Mouse (Mus musculus): ENCODE measurements at regions not wholly inside any gene's neighbourhood (a gene's known extent, or its start where the extent isn't known, plus 50 kb on each side); places are given as distances from the start of the nearest gene placed in this dataset.

DNA sequence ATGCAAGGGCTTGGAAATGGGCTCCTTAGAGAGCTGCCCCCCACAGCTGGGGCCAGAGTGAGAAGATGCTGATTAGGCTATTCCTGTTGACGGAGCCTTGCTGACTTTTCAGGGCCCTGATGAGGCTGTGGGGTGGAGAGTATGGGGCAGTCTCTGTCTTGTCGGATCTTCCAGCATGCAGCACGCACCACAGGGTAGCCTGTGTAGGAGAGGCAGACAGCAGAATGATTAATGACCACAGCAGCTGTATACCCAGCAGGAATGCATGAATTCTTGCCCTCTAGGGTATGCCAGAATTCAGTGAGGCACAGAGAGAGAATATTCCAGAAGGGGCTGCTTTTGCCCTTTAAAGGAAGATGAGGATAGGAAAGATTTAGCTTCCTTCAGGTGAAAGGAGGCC is 265.6 kb upstream of the Gm10131 start:
- no peak for DNase-seq (ENCODE audit: low spot score)

DNA sequence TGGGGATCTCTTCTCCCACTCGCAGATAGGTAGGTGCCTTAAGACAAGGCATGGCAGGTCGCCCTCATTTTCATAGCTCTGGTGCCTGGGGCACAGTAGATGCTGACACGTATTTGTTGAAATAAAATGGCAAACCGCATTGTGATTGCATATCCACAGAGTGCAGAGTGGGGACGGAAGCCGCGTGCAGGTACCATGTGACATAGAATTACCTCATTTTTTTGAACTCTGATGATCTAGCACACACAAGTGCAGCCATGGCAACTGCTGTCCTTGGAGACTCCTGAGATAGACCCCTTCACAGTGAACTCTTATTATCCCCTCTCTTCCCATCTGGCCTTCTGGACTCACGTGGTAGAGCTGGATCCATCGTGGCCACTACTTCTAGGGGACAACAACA is 262.7 kb upstream of the Gm10131 start:
- DNase-seq (ENCODE audit: low spot score): no peak

DNA sequence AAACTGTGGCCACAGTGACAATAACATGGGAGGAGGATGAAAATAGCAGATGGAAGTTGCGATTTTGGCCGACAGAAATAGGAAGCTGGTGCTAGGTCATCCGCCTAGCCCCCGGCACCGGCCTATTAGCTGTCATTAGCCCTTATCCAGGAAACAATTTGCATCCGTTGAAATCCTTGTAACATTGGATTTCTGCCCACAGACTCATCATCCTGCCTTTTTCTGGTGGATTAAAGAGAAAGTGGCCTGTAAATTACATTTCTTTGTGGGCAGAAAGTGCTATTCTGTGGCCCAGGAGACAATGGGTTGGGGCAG is 261.1 kb upstream of the Gm10131 start:
- no peak for DNase-seq (ENCODE audit: low spot score)

DNA sequence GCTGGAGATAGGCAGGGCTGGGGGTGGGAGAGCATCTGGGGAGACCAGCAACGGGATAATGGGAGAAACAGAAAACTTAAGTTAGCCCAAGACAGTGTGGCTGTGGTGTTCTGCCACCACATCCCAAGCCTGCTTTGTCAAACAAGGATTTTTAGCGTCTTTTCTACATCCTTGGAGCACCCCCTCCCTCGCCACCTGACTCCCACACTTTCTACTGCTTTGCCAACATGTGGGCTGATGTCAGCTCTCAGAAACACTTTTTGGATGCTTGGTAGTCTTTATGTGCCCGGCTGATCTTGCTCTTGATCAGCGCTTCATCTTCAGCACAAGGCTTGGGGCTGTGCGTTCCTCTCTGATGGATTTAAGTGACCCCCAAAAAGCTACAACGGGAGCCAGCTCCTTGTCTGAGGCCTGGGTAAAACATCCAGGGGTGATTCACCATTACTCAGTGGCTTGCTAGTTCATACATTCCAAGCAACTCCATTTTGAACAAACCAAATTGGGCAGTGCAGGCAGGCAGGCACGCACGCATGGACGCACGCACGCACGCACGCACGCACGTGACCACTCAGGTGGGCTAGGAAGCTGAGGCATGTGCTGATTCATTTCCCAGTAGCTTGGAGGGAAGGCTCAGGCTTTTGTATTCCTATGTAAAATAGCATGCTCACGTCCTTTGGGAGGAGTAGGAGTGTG is 260.6 kb upstream of the Gm10131 start:
- no peak for DNase-seq (ENCODE audit: low spot score)

DNA sequence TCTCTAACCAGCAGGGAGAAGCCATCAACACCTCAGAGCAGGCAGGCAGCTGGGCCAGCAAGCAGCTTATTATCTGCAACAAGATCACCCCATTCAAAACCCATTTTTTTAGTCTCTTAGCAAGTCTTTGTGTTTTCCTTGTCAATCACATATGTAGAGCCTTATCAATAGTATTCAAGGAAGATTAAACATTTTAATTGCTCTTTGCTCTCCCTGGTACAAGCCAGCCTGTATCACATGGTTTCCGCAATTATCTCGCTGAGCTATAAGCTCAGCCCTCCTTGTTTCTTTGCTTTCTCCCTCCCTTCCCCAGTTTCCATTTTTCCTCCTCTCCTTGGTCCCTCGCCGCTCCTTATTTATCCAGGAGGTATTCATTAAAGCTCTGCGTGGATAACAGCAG is 259.9 kb upstream of the Gm10131 start:
- DNase-seq (ENCODE audit: low spot score): no peak

DNA sequence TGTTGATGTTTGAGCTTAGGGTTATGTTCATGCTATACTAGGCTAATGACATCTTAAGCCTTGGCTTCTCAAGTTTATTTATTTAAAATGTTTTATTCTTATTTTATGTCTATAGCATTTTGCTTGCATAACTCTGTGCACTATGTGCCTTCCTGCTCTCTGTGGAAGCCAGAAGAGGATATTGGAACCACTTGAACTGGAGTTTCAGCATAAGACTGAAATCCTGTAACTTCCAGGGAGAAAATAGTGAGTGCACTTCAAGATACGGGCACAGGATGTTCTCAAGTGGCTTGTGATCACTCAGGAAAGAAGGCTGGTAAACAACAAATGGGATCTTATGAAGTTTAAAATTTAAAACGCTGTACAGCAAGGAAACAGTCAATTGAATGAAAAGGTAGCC is 257.0 kb upstream of the Gm10131 start:
- DNase-seq (ENCODE audit: low spot score): no peak

DNA sequence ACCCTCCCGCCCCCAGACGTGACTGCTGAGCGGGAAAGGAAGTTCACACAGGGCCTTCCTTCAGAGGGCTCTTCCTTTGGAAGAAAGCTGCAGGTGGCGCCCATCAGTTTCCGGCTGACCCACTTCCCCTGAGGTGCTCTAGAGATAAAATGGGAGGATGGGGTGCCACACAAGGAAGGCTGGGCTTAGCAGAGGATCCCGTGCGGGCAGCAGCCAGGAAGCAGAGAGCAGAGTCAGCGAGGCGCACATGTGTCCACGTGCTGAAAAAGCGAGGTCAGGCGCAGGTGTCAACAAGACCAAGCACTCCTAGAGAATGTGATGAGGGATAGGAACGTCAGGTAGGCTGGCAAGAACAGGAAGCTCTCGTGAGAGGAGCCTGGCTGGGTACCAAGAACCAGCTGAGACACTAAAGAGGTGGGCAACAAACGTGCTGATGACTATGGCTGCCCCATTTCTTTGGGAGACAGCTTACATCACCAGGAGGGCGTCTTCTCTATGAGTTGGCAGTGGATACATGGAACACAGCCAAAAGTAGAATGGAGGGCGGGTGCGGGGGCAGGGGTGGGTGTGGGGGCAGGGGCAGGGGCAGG is 253.0 kb upstream of the Gm10131 start:
- DNase-seq (ENCODE audit: low spot score): no peak

DNA sequence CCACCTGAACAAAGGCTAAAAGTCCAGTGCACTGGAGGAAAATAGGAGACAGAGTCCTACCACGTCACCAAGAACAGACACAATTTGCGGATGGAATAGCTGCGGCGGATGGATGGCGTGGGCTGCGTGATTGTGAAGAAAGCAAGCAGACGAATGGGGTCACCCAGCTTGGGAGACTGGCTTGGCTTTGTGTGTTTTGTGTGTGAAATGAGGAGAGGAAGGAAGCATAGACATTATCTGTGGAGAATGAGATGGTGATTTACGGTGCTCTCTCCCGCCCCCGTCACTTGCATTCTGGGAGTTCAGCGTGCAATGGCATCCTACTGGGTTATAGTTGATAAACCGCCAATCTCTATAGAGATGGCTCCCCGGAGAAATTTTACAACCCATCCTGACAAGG is 252.1 kb upstream of the Gm10131 start:
- no peak for DNase-seq (ENCODE audit: low spot score)

DNA sequence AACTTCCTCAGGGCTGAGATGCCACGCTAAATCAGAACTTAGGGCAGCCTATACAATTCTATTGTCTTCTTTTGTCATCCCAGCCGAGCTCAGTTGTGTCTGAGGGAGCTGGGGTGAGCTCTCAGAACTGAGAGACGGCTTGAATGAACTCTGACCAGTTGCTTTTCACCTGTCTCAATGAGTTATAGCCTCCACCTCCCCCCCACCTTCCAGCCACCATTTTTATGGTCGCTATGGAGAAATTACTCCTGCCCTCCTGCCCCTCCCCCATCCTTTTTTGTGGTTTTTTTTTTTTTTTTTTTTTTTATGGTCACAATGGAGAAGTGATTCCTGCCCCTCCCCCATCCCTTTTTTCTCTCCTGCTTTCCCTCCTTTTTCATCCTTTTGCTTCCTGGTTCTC is 251.6 kb upstream of the Gm10131 start:
- DNase-seq (ENCODE audit: low spot score): no peak

DNA sequence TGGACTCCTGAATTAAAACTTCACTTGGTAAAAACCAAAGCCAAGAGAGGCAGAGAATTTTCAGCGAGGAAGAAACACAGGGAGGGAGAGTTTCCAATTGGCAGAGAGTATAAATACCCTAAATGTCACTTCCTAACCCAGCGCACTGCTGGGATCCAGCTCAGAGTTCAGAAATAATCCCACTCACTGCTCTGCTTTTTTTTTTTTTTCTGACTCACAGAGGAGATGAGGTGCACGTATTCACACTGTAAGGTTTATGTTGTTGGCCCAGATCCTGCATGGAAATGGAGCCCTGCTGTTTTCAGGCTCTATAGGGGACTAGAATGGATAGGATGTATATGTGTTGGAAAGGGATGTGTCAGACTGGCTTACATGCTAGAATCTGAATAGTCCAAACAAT is 249.8 kb upstream of the Gm10131 start:
- no peak for DNase-seq (ENCODE audit: low spot score)

DNA sequence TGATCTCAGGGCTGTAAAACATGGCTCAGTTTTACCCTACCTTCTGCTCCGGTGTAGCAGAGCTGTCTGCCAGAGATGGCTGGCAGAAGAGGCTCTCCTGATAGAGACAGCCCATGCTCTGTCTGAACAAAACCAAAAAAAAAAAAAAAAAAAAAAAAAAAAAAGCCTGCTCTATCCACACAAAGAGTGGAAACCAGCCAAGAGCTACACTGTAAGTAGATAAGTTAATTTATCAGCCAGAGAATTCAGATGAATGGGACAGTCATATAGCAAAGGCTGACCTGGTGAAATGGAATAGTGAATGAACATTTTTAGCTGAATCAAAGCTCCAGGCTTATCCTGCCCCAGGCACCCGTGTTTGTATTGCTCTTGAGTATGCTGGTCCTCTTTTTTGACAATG is 248.2 kb upstream of the Gm10131 start:
- no peak for DNase-seq (ENCODE audit: low spot score)

DNA sequence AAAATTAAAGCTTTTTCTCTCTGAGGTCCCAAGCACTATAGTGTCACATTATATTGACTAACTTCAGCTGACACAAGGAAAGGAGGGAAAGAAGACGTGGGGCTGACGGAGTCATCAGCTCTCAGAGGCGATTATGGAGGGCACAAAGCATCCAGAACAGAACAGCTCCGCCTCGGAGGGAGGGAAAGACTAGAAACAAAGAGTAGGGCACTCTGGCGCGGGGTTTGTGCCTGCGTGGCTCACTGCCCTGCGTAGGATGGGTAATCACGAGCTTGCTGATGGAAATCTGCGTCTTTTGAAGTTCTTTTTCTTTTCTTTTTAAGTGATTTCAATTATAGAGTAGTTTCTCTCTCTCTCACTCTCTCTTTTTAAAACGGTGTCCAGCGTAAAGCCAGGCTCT is 243.5 kb upstream of the Gm10131 start:
- no peak for DNase-seq (ENCODE audit: low spot score)

DNA sequence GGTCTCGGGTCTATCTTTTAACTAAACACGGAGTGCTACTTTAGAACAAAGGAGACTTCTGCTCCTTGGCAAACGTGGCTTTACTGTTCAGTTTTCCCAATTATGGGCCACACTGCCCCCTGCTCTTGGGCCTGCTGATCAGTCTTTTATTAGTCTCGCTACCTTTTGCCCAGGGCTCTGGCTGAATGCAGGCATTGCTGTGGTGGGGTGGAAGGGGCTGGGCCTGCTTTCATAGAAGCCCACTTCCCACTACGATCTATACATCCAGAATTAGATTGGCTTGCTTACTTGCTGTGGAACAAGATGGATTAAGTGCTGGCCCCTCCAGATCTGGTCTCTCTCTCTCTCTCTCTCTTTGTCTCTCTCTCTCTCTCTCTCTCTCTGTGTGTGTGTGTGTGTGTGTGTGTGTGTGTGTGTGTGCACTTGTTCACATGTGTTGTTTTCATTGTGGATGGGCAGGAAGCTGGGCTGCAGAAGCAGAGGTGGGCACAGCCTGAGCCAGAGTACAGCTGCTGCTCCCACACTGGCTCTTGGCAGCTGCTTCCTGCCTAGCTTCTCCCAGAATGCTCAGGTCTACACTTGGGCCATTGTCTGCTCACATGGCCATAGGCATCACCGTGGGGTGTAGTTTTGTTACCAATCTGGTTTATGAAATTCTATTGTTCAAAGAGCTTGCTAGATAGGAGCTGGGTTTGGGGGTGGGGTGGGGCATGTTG is 241.8 kb upstream of the Gm10131 start:
- DNase-seq (ENCODE audit: low spot score): no peak

DNA sequence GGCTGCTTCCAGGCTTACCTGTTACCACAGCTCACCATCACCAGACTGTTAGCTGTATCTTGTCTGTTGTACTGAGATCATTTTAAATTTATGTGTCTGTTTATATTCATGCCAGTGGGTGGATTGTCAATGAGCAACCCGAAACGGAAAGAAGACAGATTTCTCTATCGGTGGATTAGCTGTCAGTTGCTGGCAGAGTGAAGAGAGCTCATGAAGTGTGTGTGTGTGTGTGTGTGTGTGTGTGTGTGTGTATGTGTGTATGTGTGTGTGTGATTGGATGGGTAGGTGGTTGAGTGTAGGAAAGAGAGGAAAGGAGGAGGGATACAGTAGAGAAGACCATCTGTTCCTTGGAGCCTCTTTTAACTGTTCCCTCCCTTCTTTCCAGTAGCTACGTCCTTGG is 223.3 kb upstream of the Gm10131 start:
- DNase-seq (ENCODE audit: low spot score): no peak

DNA sequence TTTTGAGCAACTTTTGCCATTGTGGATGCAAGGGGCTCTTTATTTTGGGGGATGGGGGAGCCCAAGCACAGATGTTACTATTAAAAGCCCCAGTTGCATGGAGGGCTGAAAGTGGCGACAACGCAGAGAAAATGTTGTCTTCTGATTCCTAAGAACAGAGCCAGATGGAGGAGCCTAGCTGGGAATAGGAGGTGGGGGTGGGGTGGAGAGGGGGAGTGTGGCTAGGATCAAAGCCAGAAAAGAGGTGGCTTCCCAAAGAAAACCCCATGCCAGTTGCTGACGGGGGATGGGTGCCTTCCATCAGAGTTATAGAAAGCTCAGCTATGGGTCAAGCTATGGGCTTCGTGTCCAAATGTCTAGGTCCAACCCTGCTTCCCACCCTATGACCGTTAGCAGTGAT is 220.1 kb upstream of the Gm10131 start:
- DNase-seq (ENCODE audit: low spot score): no peak

DNA sequence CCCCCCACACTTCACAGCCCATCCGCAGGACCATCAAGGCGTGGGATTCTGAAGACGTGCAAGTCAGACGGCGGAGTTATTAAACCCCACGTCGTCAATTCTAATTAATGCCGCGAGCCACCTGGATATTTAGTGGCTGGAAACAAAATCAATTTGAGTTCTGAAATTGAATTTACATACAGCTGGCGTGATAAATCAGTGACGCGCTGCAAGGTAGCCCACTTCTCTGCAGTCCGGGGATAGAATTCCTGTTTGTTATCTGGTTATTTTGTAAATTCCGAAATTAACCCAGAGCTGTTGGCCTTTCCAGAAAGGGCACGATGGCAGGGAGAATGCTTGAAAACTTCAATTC is 215.1 kb upstream of the Gm10131 start:
- no peak for DNase-seq (ENCODE audit: low spot score)

DNA sequence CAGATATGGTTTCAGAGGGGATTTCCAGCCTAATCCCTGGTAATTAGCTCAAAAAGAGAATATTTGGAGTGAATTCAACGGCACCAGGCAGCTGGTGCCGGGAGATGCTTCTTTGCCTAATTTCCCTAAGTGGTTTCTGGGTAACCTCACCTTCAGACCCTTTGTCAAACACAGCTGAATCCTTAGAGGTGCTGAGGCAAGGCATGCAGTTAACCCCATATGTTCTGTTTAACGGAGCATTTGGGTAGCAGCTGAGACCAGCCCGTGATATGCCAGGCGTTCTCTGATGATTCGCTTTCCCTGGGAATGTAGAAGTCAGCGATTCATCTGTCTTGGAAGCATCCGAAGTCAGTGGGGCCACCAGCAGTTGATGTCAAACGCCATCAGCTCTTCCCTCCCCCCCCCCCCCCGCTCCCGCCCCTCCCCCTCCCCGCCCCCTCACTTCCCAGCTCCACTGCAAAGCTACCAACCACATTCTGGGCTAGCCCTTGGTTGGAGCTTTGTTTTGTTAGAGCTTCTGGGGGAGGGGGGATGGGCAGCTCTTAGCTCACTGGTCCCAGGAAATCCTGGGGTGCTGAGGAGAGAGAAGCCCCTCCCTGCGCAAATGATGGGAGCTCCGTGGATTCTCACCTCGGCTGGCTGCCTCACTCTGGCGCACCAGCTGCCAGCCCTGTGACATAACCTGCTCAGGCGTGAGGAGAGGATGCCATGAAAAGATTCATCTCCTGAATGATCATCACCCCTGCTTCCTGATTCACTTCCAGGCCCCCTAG is 214.5 kb upstream of the Gm10131 start:
- DNase-seq (ENCODE audit: low spot score): no peak

DNA sequence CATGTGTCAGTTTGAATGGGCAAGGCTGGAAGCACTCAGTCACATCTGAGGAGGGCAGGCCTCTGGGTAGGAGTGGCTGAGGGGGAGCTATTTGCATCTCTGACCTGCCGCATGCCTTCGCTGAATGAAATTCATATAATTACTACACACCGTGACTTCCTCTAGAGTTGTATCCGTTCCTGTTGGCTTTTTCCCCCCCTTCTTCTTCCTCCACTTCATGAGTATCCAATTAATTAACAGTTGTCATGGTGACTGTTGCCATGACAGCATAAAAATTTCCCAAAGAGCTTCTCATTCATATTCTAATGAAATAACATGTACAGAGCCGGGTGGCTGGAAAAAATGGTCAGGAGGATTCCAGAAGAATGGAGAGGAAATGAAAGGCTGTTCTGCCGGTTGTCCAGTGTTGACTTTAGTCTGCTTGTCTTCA is 208.6 kb upstream of the Gm10131 start:
- no peak for DNase-seq (ENCODE audit: low spot score)

DNA sequence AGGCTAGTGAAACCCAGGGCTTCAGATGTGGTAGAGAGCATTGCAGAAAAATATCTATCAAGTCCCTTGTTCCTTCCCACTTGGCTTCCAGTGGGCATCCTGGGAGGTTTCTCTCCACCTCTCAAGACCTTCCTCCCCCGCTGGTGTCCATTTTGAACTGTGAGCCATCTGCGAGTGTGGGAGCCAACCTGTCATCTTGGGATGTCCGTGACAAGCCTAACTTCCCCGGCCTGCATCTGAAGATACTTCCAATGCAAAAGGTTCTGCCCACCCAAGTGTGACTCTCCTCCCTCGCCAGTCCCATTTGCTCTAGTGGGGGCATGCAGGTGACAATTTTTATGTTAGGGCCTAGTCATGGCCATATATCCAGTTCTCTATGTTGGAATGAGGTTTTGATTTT is 208.2 kb upstream of the Gm10131 start:
- DNase-seq (ENCODE audit: low spot score): no peak

DNA sequence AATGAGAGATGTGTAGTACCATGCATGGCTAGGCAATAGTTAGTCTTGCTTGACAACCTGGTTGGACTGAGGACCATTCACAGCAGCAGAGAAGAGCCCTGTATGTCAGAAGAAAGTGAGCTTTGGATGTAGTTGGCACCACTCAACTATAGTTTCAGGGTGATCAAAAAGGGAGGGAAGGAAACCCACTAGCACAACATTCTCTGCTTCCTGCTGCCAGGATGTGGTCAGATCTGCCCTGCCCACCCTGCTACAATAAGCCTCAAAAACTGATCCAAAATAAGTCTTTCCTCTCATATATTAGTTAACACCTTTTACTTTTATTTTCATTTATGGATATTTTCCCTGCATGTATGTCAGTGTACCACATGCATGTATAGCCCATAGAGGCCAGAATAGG is 203.7 kb upstream of the Gm10131 start:
- DNase-seq (ENCODE audit: low spot score): no peak

DNA sequence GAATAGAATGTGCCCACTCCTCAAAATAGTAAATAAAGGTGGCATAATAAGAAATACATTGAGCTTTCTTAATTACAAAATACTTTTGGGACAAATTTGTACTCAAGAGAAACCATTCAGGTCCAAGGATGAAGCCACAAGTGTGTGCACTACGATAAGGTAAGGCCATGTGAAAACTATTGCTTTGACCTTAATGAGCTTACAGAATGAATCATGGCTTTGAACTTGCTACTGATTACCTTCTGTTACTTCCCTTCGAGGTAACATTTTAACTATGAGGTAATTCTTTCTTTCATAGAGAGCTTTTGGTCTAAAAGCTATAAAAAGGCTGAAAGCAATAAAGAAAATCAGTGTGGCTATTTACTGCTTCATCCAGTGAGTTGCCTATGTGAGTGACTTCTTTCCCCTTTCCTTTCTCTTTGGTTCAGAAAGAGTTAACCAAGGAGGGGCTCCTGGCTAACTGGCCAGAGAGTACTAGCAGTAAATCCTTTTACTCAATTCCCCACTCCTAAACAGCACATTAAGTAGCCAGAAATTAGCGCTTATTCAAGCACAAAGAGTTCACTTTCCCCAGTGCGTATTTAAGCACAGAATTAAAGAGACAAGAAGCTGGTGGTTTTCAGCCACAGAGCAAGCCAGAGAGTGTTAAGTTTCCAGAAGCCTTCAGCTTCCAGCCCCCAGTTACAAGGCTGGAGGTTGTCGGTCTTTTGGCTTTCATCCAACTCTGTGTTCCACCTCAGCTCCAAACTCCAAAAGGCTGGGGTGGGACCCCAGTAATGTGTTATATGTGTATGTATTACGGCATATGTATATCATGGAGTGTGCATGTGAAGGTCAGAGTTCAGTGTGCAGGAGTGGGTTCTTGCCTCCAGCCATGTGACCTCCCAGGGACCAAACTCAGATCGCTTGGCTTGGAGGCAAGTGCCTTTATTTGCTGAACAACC is 194.3 kb upstream of the Gm10131 start:
- DNase-seq (ENCODE audit: low spot score): no peak

DNA sequence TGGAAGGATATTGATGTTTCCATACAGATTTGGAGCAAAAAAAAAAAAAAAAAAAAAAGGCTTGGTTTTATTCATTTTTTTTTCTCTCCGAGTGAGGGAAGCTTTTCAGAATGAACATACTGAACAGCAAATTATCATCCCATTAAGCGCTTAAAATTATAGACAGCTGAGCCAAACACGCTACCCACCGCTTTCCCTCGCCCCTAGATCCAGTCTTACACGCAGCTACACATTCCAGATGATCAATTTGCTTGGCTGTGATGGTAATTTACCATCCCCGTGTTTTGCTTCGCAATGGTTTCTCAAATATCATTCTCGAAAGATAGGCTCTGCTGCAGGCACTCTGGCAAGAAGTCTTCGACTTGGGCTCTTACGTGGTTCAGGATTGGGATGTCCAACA is 192.3 kb upstream of the Gm10131 start:
- no peak for DNase-seq (ENCODE audit: low spot score)

Data from spleen, adult 12 weeks (tissue).